Mouse (Mus musculus): Measurements from ENCODE around the gene Srek1ip1. TPM values are rescaled to one million over a fixed set of nuclear protein-coding genes. Genes with fewer than 3 reads are reported as not detected.
A peak's percentile ranks its signal among the peaks of the same experiment; 100 is the strongest.

Srek1ip1 gene
- polyA plus RNA-seq (2015; fragmentation: Nextera tagmentation; extraction: Ambion mirVana): 16.4 and 17.0 TPM in 2 replicates

- Histone ChIP-seq H3K27ac (ENCODE audit: low read length) (no peak within 1 kb of the TSS), H3K9me3 (ENCODE audit: control insufficient read depth, low read length) (no peaks in the 10 kb centered on the region), H3K27me3 (replicated peaks; ENCODE audit: control insufficient read depth, insufficient read depth, low read length) (no peaks in the 10 kb centered on the region), H3K4me3 (replicated peaks; ENCODE audit: low read length) (no peak within 1 kb of the TSS), H3K36me3 (ENCODE audit: control insufficient read depth, insufficient read depth) (peaks cover 7% of the 10 kb centered on the region), H3K9ac (replicated peaks; ENCODE audit: low read depth, low read length) (no peak within 1 kb of the TSS), H3K4me2 (ENCODE audit: low read length) (no peak within 1 kb of the TSS), H3K4me1 (replicated peaks; ENCODE audit: control insufficient read depth, insufficient read depth, low read length) (no peaks in the 10 kb centered on the region)
- 93% methylated on average over 11 of the region's 11 CpGs for WGBS
- ATAC-seq: no peak
These were observed at the start of gene Srek1ip1 for GRCm38 (mm10) chr13:104792184-104792583. Gene Srek1ip1, plus strand, starts transcription at chr13:104792484.

DNA sequence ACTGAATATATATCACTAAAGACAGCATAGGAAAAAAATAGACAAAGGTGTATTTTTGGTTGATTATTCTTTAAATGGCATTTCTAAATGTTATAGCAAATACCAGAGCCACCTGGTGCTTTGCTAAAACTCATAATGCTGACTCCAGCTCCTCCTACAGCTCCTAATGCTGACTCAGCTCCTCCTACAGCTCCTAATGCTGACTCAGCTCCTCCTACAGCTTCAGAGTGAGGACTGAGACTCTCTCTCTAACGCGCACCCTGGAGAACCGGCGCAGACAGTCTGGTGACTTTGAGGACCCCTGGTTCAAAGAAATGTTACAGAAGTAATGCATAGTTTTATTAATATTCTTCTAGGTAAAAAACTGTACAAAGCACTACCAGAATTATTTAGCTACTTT, 49.4 kb upstream of the Srek1ip1 start:
- no peak for ATAC-seq
- Histone ChIP-seq H3K27me3 (replicated peaks; ENCODE audit: control insufficient read depth, insufficient read depth, low read length) (no peaks in the 10 kb centered on the region), H3K9me3 (ENCODE audit: control insufficient read depth, low read length) (no peaks in the 10 kb centered on the region), H3K4me3 (replicated peaks; ENCODE audit: low read length) (no peak overlapping the region), H3K4me1 (replicated peaks; ENCODE audit: control insufficient read depth, insufficient read depth, low read length) (no peaks in the 10 kb centered on the region), H3K4me2 (ENCODE audit: low read length) (no peak overlapping the region), H3K9ac (replicated peaks; ENCODE audit: low read depth, low read length) (no peak overlapping the region), H3K27ac (ENCODE audit: low read length) (no peak overlapping the region), H3K36me3 (ENCODE audit: control insufficient read depth, insufficient read depth) (no peaks in the 10 kb centered on the region)
- WGBS: 96% methylated on average over 4 of the region's 4 CpGs

DNA sequence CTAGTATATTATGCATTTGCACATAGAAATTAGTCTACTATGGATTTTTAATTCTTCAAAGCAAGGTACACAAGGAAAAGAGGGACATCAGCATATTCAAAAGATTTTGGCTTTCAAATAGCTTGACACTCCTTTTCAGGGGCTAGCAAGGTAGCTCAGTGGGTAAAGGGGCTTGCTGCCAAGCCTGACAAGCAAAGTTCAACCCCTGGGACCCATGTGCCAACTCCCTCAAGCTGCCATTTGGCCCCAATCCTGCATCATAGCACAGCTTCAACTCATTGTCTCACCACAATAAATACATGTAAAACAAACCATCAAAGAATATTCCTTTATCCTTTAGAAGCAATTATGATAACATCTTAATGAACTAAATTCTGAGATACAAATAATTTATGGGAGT, 45.3 kb upstream of the Srek1ip1 start:
- no peak for ATAC-seq
- H3K27ac ChIP-seq (ENCODE audit: low read length): no peak overlapping the region
- H3K4me1 ChIP-seq (replicated peaks; ENCODE audit: control insufficient read depth, insufficient read depth, low read length): no peaks in the 10 kb centered on the region
- no peak overlapping the region for H3K4me3 ChIP-seq (replicated peaks; ENCODE audit: low read length)
- H3K9ac ChIP-seq (replicated peaks; ENCODE audit: low read depth, low read length): no peak overlapping the region
- no peaks in the 10 kb centered on the region for H3K27me3 ChIP-seq (replicated peaks; ENCODE audit: control insufficient read depth, insufficient read depth, low read length)
- H3K9me3 ChIP-seq (ENCODE audit: control insufficient read depth, low read length): no peaks in the 10 kb centered on the region
- H3K4me2 ChIP-seq (ENCODE audit: low read length): no peak overlapping the region
- no peaks in the 10 kb centered on the region for H3K36me3 ChIP-seq (ENCODE audit: control insufficient read depth, insufficient read depth)

DNA sequence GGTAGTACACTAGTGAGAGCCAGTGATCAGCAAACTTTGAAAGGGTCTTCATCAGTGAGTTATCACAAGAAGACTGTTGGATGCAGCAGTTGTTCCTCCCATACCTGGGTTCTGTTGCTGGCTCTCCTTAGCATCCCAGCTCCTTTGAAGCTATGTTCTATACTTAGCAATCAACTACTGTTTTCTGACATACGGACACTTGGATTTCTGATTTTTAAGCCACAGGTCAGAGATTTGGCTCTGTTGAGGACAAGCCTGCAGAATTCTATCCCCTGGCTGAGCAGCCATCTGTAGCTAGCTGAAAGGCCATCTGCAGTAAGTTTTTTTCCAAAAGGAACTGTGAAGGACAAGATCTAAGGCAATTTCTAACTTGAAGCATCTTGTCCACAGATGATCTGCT, 32.9 kb upstream of the Srek1ip1 start:
- no peak overlapping the region for H3K27ac ChIP-seq (ENCODE audit: low read length)
- no peaks in the 10 kb centered on the region for H3K36me3 ChIP-seq (ENCODE audit: control insufficient read depth, insufficient read depth)
- no peaks in the 10 kb centered on the region for H3K4me1 ChIP-seq (replicated peaks; ENCODE audit: control insufficient read depth, insufficient read depth, low read length)
- H3K27me3 ChIP-seq (replicated peaks; ENCODE audit: control insufficient read depth, insufficient read depth, low read length): no peaks in the 10 kb centered on the region
- ATAC-seq: no peak
- H3K4me2 ChIP-seq (ENCODE audit: low read length): no peak overlapping the region
- no peaks in the 10 kb centered on the region for H3K9me3 ChIP-seq (ENCODE audit: control insufficient read depth, low read length)
- H3K4me3 ChIP-seq (replicated peaks; ENCODE audit: low read length): no peak overlapping the region
- WGBS: 100% methylated on average over 1 of the region's 1 CpGs
- no peak overlapping the region for H3K9ac ChIP-seq (replicated peaks; ENCODE audit: low read depth, low read length)

- Histone ChIP-seq H3K9me3 (ENCODE audit: control insufficient read depth, low read length) (no peaks in the 10 kb centered on the region), H3K9ac (replicated peaks; ENCODE audit: low read depth, low read length) (no peak overlapping the region), H3K4me2 (ENCODE audit: low read length) (no peak overlapping the region), H3K27ac (ENCODE audit: low read length) (no peak overlapping the region), H3K36me3 (ENCODE audit: control insufficient read depth, insufficient read depth) (no peaks in the 10 kb centered on the region), H3K27me3 (replicated peaks; ENCODE audit: control insufficient read depth, insufficient read depth, low read length) (no peaks in the 10 kb centered on the region), H3K4me1 (replicated peaks; ENCODE audit: control insufficient read depth, insufficient read depth, low read length) (no peaks in the 10 kb centered on the region), H3K4me3 (replicated peaks; ENCODE audit: low read length) (no peak overlapping the region)
- no peak for ATAC-seq
- WGBS: 93% methylated on average over 4 of the region's 4 CpGs
These were observed 29.9 kb upstream of the Srek1ip1 start for GRCm38 (mm10) chr13:104762401-104762800.

DNA sequence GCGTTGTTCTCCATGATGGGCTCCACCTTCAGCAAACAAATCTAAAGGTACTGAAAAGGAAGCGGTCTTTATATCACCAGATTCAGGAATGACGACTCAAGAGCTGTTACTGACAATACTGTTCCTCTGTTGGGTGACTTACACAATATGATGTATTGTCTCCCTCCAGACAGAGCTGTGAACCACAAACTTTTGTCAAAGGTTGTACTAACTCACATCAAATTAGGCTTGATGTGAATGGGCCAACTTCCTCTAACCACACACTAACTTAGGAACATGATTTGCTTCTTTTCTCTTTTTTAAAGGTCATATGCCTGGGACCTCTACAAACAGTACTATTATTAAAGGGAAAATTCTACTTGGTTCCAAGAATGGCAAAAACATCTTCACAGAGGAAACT, 29.1 kb upstream of the Srek1ip1 start:
- Histone ChIP-seq H3K9me3 (ENCODE audit: control insufficient read depth, low read length) (no peaks in the 10 kb centered on the region), H3K27me3 (replicated peaks; ENCODE audit: control insufficient read depth, insufficient read depth, low read length) (no peaks in the 10 kb centered on the region), H3K27ac (ENCODE audit: low read length) (no peak overlapping the region), H3K4me2 (ENCODE audit: low read length) (no peak overlapping the region), H3K4me1 (replicated peaks; ENCODE audit: control insufficient read depth, insufficient read depth, low read length) (no peaks in the 10 kb centered on the region), H3K36me3 (ENCODE audit: control insufficient read depth, insufficient read depth) (no peaks in the 10 kb centered on the region), H3K4me3 (replicated peaks; ENCODE audit: low read length) (no peak overlapping the region), H3K9ac (replicated peaks; ENCODE audit: low read depth, low read length) (no peak overlapping the region)
- ATAC-seq: no peak
- WGBS: 79% methylated on average over 3 of the region's 3 CpGs

- H3K9ac ChIP-seq (replicated peaks; ENCODE audit: low read depth, low read length): no peak overlapping the region
- peaks cover 7% of the 10 kb centered on the region for H3K36me3 ChIP-seq (ENCODE audit: control insufficient read depth, insufficient read depth)
- H3K4me3 ChIP-seq (replicated peaks; ENCODE audit: low read length): no peak overlapping the region
- no peaks in the 10 kb centered on the region for H3K27me3 ChIP-seq (replicated peaks; ENCODE audit: control insufficient read depth, insufficient read depth, low read length)
- no peak overlapping the region for H3K4me2 ChIP-seq (ENCODE audit: low read length)
- H3K27ac ChIP-seq (ENCODE audit: low read length): no peak overlapping the region
- WGBS: 78% methylated on average over 1 of the region's 1 CpGs
- 0 out of 2 replicates have a peak, but pooled peaks cover 3% of the 10 kb centered on the region for H3K9me3 ChIP-seq (ENCODE audit: control insufficient read depth, low read length)
- no peak for ATAC-seq
- H3K4me1 ChIP-seq (replicated peaks; ENCODE audit: control insufficient read depth, insufficient read depth, low read length): no peaks in the 10 kb centered on the region
These were observed 13.1 kb upstream of the Srek1ip1 start for GRCm38 (mm10) chr13:104779104-104779670.

GRCm38 (mm10) chr13:104787260-104787659, 5.0 kb upstream of the Srek1ip1 start:
- H3K4me3 ChIP-seq (replicated peaks; ENCODE audit: low read length): no peak overlapping the region
- peak; percentile 81 for ATAC-seq
- H3K27me3 ChIP-seq (replicated peaks; ENCODE audit: control insufficient read depth, insufficient read depth, low read length): no peaks in the 10 kb centered on the region
- no peaks in the 10 kb centered on the region for H3K4me1 ChIP-seq (replicated peaks; ENCODE audit: control insufficient read depth, insufficient read depth, low read length)
- H3K9ac ChIP-seq (replicated peaks; ENCODE audit: low read depth, low read length): no peak overlapping the region
- H3K27ac ChIP-seq (ENCODE audit: low read length): no peak overlapping the region
- WGBS: 67% methylated on average over 4 of the region's 4 CpGs
- peaks cover 9% of the 10 kb centered on the region for H3K36me3 ChIP-seq (ENCODE audit: control insufficient read depth, insufficient read depth)
- H3K9me3 ChIP-seq (ENCODE audit: control insufficient read depth, low read length): 0 out of 2 replicates have a peak, but pooled peaks cover 3% of the 10 kb centered on the region
- H3K4me2 ChIP-seq (ENCODE audit: low read length): no peak overlapping the region

DNA sequence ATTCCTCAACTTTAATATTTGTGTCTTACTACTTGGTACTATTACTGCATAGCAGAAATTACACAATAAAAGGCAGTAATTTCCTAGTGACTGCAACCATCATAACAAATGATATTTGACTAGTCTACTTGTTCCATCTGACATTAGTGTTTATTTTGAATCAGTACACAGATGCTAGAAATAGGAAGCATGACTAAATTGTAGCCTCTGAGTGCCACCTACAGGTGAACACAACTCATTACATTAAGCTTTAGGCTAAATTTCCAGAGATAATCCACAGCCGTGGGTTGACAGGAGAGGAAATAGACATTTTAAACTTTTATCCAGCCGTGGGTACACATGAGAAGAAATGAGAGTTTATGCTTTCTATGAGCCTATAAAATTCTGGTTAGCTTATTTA, 2.6 kb upstream of the Srek1ip1 start:
- Histone ChIP-seq H3K4me2 (ENCODE audit: low read length) (no peak overlapping the region), H3K9ac (replicated peaks; ENCODE audit: low read depth, low read length) (no peak overlapping the region), H3K27ac (ENCODE audit: low read length) (no peak overlapping the region), H3K27me3 (replicated peaks; ENCODE audit: control insufficient read depth, insufficient read depth, low read length) (no peaks in the 10 kb centered on the region), H3K4me3 (replicated peaks; ENCODE audit: low read length) (no peak overlapping the region), H3K4me1 (replicated peaks; ENCODE audit: control insufficient read depth, insufficient read depth, low read length) (no peaks in the 10 kb centered on the region), H3K36me3 (ENCODE audit: control insufficient read depth, insufficient read depth) (peaks cover 4% of the 10 kb centered on the region), H3K9me3 (ENCODE audit: control insufficient read depth, low read length) (no peaks in the 10 kb centered on the region)
- 14% methylated on average over 2 of the region's 2 CpGs for WGBS
- ATAC-seq: peak; percentile 73

DNA sequence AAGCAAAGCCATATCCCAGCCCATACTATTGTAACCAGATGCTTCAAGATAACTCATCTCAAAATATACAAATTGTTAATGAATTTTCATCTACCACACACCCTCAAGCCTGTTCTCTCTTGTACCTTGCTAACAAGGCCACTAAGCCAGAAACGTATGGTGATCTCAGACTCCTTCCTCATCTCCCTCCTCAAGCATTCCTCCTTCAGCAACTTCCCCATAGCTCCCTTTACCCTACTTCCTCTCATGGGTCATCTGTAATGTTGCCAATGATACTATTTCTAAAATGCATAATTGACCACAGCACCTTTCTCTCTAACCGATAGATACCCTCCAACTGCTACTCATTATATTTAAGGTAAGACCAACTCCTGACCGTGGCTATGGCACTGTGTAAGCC, 2.1 kb downstream of the Srek1ip1 start:
- 95% methylated on average over 3 of the region's 3 CpGs for WGBS
- no peak for ATAC-seq
- Histone ChIP-seq H3K9me3 (ENCODE audit: control insufficient read depth, low read length) (no peaks in the 10 kb centered on the region), H3K4me1 (replicated peaks; ENCODE audit: control insufficient read depth, insufficient read depth, low read length) (no peaks in the 10 kb centered on the region), H3K4me3 (replicated peaks; ENCODE audit: low read length) (no peak overlapping the region), H3K9ac (replicated peaks; ENCODE audit: low read depth, low read length) (no peak overlapping the region), H3K4me2 (ENCODE audit: low read length) (no peak overlapping the region), H3K27me3 (replicated peaks; ENCODE audit: control insufficient read depth, insufficient read depth, low read length) (no peaks in the 10 kb centered on the region), H3K36me3 (ENCODE audit: control insufficient read depth, insufficient read depth) (peaks cover 10% of the 10 kb centered on the region), H3K27ac (ENCODE audit: low read length) (no peak overlapping the region)
